Mouse (Mus musculus) right cerebral cortex, postnatal 10 days (tissue): ENCODE data around the gene Nxnl1.
A peak's percentile ranks its signal among the peaks of the same experiment; 100 is the strongest.

Experiments used
- DNase-seq, 2 experiments: peaks; one replicate each; pipeline ENCODE4 v3.0.0; 2021; ENCODE audit warnings: low spot score in 2 of 2

Gene Nxnl1

DNA sequence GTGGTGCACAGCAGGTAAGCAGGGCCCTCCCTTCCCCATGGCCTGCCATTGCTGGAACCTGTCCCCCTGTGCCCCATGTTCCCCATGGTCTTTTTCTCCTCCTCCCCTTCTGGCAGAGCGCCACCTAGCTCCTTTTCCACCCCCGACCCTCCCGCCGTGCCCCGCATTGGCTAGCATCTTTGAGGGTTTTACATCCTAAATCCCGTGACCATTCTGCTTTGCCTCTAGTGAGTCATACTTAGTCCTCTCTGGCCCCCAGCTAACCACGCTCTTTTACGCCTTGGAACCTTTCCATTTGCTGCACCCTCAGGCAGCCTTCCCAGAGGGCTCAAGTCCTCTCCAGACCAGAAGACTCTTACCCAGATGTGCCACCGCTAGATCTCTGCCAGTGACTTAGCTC, 13.8 kb upstream of the Nxnl1 start:
- no peak for DNase-seq

DNA sequence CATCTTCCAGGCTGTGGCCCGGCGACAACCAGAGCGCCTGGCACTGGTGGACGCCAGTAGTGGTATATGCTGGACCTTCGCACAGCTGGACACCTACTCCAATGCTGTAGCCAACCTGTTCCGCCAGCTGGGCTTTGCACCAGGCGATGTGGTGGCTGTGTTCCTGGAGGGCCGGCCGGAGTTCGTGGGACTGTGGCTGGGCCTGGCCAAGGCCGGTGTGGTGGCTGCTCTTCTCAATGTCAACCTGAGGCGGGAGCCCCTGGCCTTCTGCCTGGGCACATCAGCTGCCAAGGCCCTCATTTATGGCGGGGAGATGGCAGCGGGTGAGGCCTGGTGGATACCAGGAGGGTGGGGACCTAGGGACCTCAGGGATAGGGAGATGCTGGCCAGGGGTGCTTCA, 13.1 kb upstream of the Nxnl1 start:
- no peak for DNase-seq

DNA sequence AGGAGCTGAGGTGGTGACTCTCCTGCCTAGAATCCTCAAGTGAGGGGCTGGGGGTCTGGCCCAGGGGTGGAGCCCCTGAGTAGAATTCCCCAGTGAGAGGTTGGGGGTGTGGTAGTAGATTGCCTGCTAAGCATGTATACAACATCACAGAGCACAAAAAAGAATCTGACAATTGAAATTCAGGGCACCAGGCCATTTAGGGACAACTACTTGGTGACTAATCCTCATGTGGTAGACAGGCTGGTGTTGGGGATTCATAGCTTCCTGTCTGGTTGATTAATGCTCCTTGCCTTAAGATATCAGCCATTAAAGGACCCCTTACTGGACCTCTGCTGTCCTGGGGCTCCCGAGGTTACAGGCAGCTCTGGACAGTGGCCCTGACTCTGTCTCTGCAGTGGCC, 12.6 kb upstream of the Nxnl1 start:
- no peak for DNase-seq

DNA sequence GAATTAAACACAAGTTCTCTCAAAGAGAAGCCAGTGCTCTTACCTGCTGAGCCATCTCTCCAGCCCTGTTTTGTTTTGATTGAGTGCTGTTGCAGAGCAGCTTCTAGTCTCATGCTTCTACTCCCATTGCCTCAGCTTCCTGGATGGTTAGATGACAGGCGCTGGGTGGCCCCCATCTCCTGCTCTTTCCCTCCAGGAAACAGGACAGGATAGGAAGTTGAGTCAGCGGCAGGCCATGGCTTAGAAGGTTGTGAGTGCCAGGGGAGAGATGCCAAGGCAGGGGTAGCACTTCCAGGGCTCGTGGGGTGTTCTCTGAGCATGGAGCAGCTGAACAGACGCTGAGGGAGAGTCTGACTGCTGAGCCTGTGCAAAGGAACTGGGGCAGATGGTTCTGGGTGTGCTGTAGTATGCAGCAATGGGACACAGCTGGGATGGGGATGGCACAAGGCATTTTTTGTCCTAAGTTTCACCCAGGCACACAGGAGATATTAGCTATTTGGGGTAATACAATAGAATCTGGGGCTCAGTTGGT, 11.5 kb upstream of the Nxnl1 start:
- DNase-seq, result no peak

DNA sequence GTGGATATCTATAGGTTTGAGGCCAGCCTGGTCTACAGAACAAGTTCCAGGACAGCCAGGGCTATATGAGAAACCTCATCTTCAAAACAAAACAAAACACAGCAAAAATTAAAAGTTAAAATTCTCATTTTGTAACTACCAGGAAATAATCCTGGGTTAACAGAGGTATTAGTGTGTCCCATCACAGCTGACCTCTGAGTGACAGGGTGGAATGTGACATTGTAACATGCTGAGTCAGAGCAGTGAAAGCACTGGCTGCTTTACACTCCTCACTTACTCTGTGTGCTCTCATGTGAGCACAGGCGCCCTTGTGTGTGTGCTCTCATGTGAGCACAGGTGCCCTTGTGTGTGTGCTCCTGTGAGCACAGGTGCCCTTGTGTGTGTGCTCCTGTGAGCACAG, 8.6 kb upstream of the Nxnl1 start:
- no peak for DNase-seq

DNA sequence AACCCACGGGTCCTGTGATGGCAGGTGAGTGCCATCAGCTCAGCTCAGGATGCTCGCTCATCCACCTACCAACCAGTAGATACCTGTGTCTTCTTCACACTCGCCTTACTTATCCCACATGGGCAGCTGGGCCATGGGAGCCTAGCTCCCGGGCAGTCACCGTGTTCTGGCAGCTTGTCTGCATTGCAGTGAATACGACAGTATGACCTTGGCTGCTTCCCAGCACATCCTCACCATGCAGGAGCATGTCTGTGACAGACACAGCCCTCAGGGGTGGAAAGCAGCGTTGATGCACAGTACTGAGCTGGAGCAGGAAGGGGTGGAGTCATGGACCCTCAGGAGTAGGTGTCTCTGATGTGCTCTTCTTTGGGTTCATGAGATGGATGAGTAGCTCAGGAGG, 8.0 kb upstream of the Nxnl1 start:
- DNase-seq, result no peak

DNA sequence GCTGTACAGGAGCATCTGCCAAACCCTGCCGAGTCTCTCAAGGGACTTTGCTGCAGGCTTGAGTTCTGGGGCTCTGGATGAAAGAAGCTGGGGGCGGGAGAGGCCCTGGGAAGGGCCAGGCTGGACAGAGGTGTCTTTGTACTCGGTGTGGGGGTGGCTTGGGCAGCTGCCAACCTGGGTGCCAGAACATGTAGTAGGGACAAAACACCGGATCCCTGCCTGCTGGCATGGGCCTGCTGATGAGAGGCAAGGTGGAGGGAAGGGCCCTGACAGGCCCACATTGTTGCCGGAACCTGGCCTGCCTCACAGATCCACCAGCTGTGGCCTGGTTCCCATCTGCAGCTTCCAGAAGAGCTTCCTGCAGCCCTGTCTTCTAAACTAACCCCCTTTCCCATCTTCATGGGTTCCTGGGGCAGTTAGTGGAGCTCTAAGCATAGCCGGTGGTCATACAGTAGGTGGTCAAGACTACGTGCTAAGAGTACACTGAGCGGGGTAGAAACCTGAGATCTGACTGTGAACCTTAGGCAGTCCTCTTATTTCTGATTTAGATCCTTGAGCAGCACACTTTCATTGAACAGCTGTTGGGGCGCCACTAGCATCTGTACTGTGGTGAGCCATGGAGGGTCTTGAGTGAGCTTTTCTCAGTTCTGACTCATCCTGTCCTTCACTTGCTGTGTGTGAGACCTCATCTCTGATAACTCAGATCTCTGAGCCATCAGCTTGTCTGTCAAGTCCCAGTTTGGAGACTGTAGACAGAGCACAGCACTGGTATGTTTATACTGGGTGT, 6.6 kb upstream of the Nxnl1 start:
- peak; percentile 94 to 95 for DNase-seq

DNA sequence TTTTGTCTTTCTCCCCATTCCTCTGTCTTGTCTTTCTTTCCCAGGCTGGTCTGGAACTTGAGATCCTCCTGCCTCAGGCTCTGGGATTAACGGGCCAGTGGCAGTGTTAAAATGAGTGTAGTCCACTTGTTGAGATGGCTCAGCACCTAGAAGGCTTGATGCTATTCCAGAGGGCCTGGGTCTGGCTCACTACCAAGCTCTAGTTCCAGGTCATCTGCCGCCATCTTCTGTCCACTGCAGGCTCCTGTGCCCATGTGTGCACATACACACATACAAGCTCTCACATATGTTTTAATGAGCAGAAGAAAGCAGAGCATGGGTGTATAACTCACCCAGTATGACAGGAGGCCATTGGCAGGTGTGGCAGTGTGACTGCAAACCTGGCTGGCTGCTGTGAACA, 5.7 kb upstream of the Nxnl1 start:
- DNase-seq, result no peak

DNA sequence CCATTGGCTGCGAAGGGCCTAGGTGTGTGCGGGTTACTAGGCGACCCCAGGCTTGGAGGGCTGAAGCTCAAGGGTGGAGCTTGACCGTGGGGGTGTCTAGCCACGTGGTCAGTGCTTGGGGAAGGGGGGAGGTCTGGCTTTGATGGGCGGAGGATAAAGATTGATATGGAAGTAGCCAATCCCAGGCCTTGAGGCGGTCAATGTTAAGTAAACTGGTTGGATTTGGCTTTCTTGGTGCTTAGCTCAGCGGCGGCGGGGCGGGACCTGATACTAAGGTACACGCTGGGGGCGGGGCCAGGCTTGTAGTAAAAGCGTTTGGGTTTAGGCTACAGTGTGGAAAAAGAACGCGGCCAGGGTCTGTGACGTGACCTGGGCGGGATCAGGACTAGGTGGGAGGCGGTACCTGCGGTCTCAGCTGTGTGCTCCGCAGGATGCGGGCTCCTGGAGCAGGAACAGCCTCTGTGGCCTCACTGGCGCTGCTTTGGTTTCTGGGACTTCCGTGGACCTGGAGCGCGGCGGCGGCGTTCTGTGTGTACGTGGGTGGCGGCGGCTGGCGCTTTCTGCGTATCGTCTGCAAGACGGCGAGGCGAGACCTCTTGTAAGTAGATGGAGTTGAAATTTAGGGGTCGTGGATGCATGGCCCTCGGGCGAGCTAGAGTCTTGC, 4.0 kb upstream of the Nxnl1 start:
- DNase-seq, result peak; percentile 97 to 99

DNA sequence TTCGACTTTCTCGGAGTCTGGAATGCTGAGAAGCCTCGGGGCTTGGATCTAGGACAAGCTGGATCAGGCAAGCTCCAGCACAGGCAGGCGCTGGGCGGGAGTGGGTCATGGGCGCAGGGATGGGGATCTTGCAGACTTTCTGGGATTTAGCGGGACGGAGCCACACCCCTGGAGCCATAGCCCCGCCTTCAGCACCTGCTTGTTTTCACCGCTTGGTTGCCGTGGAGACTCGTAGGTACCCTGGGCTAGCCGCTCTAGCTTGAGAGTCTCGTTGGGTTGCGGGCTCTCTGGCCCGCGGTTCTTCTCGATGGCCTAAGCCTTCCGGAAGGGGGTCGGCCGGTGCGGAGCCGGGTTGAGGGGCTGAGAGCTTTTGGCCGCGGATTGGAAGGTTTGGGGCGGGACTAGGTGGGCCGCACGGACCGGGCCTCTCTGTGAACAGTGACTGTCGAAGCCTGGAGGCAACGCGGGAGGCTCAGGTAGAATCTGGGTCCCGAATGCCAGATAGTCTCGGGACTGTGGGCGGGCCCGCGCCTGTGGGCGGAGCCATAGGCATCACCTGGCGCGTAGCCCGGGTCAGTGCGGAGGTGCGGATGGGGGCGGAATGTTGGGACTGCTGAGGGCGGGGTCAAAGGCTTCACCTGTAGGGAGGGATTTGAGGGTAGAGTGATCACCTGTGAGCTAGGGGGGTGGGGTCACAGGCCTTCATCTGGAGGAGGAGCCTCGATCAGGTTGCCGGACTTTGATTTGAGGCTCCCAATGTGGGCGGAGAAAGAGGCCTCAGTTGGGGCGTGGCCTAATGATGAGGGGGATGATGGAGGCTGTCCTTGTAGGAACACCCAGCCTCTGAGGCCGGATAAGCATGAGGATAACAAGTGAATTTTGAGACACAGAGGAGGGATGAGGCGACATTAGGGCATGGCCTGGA, 3.2 kb upstream of the Nxnl1 start:
- peak; percentile 93 to 95 for DNase-seq

DNA sequence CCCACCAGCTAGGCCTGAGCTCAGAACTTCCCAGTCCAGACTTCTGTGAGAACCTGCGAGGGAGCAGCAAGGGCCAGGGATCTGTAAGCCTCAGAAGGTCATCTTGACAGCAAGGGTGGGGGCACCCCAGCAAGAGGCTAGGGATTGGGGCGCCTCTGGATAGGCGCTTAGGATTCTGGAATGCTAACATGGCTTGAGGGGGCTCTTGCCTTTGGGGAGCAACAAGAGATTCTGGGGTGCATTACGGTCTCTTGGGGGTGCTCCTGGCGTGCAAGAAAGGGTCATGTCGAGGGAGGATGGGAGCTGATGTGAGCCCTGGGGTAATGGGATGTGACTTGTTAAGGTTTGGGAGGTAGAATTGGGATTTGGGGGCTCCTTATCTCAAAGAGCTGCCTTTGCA, 2.5 kb upstream of the Nxnl1 start:
- no peak for DNase-seq

DNA sequence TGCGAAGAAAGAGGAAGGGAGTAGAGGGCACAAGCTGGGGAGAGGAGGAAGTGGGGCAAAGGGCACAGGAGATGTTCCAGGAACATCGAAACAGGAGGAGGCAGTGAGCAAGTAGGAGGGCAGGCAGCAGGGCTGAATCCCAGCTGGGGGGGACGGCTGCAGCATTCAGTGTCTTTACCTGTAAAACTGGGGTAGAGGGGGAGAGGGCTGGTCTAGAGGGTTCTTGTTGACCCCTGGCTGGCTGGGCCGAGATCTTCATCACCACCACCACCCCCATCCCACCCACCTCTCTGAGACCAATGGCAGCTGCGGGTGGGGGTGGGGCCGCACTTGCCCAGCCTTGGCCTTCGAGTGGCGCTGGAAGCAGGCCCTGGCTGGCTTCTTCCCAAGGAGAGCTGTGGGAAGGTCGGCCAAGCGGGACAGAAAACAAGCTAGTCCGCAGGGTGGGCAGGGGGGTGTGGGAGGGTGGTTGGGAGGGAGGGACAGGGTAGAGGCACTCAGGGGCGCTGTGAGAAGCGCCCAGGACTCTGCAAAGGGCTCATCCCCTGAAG, 2.1 kb upstream of the Nxnl1 start, which contains the start of gene Slc27a1:
Gene Slc27a1 (plus strand): TSS at position 496 of the 551 bp plus-strand sequence.
- peak; percentile 87 to 89 for DNase-seq

DNA sequence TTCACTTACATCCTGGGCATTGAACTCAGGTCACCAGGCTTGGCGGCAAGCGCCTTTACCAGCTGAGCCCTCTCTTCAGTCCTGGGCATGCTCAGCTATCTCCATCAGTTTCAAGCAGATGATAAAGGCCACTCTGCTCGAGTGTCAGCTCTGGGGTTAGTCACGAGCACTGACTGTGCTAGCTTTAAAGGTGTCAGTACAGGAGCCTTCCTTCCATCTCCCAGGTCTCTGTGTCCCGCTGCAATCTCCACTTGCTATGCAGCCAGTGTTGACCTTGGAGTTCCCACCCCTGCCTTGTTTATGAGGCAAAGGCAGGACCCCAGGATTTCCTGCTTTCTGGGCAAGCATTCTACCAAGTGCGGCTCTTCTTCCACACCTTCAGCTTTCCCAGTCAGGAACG, 1.2 kb upstream of the Nxnl1 start:
- DNase-seq, result no peak

DNA sequence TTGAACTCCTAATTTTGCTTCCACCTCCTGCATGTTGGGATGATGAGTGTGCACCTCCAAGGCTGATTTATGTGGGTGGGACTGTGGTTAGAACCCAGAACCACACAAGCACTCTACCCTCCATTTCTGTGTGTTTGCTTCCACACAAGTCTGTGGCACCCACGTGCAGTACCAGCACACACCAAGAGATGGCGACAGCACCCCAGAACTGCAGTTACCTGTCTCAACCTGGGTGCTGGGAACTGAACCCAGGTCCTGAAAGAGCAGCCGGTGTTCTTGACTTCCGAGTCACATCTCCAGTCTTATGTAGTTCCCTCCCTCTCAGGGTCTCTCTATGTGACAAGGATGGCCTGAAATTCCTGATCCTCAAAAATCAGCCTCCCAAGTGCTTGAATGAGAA, 2.4 kb downstream of the Nxnl1 start:
- no peak for DNase-seq

DNA sequence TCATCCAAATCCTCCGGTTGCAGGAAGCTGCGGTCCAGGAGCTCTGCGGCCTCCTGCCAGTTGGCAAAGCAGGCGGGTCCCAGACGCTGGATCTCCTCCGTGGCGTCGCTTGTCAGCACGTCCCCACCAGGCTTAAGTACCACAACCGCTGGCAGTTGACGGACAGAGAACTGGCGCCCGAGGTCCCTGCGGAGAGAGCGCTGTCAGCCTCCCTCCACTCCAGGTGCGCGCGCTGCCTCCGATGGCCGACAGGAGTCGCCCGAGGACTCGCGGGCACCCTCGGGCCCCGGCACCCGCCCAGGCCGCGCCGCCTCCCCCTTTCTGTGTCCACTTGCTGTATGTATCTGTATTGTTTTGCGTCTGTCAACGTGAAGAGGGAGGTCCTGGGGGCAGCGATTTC, 3.6 kb downstream of the Nxnl1 start:
- peak; percentile 55 to 77 for DNase-seq

DNA sequence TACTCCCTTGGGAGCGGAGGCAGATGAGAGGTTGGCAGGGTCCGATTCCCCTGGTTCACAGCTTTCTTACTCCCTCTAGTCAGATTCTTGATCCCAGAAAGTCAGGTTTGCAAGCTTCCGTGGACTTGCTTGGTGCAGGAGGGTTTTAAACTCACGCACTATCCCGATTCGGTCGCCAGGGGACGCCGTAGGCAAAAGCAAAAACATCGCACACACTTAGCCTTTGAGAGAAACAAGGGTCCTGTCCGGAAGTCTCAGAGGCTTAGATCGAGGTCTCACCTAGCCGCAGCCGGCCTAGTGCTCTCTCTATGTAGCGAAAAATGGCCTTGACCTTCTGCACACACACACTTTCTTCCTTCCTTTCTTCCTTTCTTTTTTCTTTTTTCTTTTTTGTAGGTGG, 5.0 kb downstream of the Nxnl1 start:
- DNase-seq, result peak in 1 of 2 experiments; percentile 63

DNA sequence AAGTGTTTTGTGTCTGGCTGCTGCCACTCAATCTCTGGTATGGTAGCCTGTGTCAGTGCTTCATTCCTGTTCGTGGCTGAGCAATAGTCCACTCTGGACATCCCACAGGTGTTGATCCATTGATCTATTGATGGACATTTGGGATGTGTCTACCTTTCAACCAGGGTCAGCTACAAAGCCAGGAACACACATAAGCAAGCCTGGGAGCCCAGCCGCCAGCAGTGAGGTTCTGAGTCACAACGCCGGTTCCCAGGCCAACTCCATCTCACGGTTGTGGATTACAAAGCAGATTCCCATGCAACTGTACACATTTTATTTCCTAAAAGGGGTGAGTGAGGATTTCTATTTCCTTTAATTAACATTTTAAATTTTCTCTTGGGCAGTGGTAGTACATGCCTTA, 5.6 kb downstream of the Nxnl1 start:
- no peak for DNase-seq

DNA sequence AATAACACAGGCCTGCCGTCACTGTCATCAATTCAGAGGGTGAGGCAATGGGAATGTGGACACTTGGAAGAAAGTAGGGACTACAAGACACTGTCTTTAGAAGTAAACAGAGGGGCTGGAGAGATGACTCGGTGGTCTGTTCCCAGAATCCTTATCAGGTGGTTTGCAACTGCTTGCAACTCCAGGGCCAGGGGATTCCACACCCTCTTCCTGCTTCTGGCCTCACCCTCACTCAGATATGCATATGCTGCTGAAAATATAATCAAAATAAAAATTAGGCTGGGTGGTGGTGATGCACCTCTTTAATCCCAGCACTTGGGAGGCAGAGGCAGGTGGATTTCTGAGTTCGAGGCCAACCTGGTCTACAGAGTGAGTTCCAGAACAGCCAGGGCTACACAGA, 6.3 kb downstream of the Nxnl1 start:
- DNase-seq, result no peak

DNA sequence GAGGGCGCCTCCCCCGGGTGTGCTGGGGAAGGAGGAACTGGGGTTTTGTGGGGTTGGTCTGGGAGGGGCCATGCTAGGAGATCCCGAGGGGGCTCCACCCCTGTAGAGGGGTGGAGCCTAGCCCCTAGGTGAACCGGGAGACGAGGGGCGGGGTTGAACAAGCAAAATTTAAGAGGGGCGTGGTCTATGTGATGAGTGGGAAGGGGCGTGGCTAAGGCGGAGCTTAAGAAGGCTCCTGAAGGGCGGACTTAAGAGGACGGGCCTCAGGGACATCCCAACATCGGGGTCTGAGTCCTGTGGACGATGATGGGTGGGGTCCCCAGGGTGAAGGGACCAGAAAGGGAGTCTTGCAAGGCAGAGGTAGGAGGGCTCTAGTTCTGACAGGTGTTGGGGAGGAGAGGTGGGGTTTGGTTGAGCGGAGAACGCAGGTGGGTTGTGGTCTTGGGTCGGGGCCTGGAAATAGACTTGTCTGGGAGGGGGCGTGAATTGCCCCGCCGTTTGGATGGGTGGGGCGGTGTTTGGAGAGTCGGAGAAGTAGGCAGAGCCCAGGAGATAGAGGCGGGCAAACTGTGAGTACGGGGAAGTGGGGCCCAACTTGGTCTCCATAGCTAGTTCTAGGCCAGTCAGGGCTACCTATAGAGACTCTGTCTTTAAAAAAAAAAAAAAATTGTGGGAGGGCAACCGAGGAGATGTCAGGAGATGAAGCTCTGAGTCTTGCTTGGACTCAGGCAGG, 7.3 kb downstream of the Nxnl1 start:
- DNase-seq, result no peak

DNA sequence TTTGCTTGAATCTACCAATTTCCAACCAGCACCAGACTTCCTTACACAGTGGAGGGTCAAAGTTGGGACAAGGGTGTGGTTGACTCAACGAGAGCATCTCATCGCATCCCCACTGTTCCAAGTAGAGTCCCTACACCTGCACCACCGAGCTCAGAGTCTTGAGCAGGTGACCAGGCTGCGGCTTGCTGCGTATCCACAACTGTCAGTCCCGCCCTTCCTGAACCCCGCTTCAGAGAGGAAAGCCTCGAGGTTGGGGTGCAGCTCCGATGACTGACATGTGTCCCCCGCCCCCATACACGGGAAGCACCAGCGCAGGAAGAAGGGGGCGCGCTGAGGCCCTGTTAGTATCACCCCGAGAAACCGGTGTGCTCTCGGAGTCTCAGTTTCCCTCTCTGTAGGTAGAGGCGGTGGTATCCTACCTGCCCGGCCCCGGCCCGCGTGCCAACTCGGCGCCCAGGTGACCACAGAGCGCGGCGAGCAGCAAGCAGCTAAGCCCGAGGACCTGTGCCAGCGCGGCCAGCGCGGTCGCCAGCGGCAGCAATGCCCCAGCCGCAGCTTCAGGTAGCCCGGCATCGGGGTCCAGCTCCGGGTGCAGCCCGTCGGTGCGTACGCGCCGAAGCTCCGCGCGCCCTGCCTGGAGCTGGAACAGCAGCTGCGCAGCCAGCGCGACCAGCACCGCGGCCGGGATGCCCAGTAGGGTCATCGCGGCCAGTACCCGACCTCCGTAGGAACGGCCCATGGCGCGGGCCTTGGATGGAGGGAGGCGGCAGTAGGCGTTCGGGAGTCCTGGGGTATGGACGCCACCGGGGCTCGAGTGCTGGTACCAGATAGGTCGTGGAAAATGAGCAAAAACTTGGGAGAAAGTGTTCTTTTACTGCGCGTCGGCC, 8.1 kb downstream of the Nxnl1 start, which contains the start of gene Tmem221:
Gene Tmem221 (minus strand): TSS at position 801 of the 887 bp plus-strand sequence.
- DNase-seq, result no peak
